Mouse (Mus musculus): ENCODE results near the gene Usp35.

GRCm38 (mm10) chr7:97312856-97313255 is 19.0 kb downstream of the Usp35 start:
- TF ChIP-seq CTCF (IDR thresholded peaks at IDR 0.05; ENCODE audit: control insufficient read depth, insufficient read depth, low read length) (no peak), POLR2A (IDR thresholded peaks at IDR 0.05; ENCODE audit: borderline replicate concordance, control insufficient read depth, low read depth, low read length) (no peak)
